Mouse (Mus musculus): ENCODE measurements at regions not wholly inside any gene's neighbourhood (a gene's known extent, or its start where the extent isn't known, plus 50 kb on each side); places are given as distances from the start of the nearest gene placed in this dataset.

- no peak for TF ChIP-seq CTCF (conservative IDR thresholded peaks at IDR 0.05)
- DNase-seq (ENCODE audit: low spot score in 2 of 2), result peak; percentile 32 to 35
Observed at GRCm38 (mm10) chr1:23649886-23650285, 111.7 kb upstream of the B3gat2 start.

GRCm38 (mm10) chr1:23653628-23654027 lies 107.9 kb upstream of the B3gat2 start:
- Histone ChIP-seq H3K27ac (no peak overlapping the region), H3K4me3 (no peak overlapping the region)

More at GRCm38 (mm10) chr1:23649886-23650285, 111.7 kb upstream of the B3gat2 start:
- Histone ChIP-seq H3K4me3 (no peak overlapping the region), H3K27ac (peak overlapping the region; percentile 43; the same call in 1 of the 2 replicates)

GRCm38 (mm10) chr1:23655768-23656167 lies 105.8 kb upstream of the B3gat2 start:
- Histone ChIP-seq H3K4me3 (no peak overlapping the region), H3K27ac (peak overlapping the region; percentile 71)
- DNase-seq (ENCODE audit: low spot score in 2 of 2), result no peak
- no peak for TF ChIP-seq CTCF (conservative IDR thresholded peaks at IDR 0.05)

More at GRCm38 (mm10) chr1:23653628-23654027, 107.9 kb upstream of the B3gat2 start:
- TF ChIP-seq CTCF (conservative IDR thresholded peaks at IDR 0.05), result no peak
- no peak for DNase-seq (ENCODE audit: low spot score in 2 of 2)

- Histone ChIP-seq H3K27ac (peak overlapping the region; percentile 71), H3K4me3 (peak overlapping the region; percentile 12; the same call in 1 of the 2 replicates)
- TF ChIP-seq CTCF (conservative IDR thresholded peaks at IDR 0.05), result no peak
- DNase-seq (ENCODE audit: low spot score in 2 of 2), result peak; percentile 41 to 54
Observed at GRCm38 (mm10) chr1:23656302-23656701, 105.3 kb upstream of the B3gat2 start.

GRCm38 (mm10) chr1:23656718-23657117 lies 104.8 kb upstream of the B3gat2 start:
- DNase-seq (ENCODE audit: low spot score in 2 of 2), result no peak
- no peak for TF ChIP-seq CTCF (conservative IDR thresholded peaks at IDR 0.05)
- Histone ChIP-seq H3K27ac (peak overlapping the region; percentile 71), H3K4me3 (no peak overlapping the region)

GRCm38 (mm10) chr1:23670514-23670913 lies 91.0 kb upstream of the B3gat2 start:
- Histone ChIP-seq H3K27ac (peak overlapping the region; percentile 36; the same call in 1 of the 2 replicates), H3K4me3 (no peak overlapping the region)
- no peak for DNase-seq (ENCODE audit: low spot score in 2 of 2)
- TF ChIP-seq CTCF (conservative IDR thresholded peaks at IDR 0.05), result no peak

- no peak overlapping the region for H3K4me3 ChIP-seq
- DNase-seq (ENCODE audit: low spot score in 2 of 2), result no peak
- H3K27ac ChIP-seq, result no peak overlapping the region
- TF ChIP-seq CTCF (conservative IDR thresholded peaks at IDR 0.05), result no peak
Observed at GRCm38 (mm10) chr1:23674357-23674756, 87.2 kb upstream of the B3gat2 start.

GRCm38 (mm10) chr1:23676301-23676700 lies 85.3 kb upstream of the B3gat2 start:
- no peak for TF ChIP-seq CTCF (conservative IDR thresholded peaks at IDR 0.05)
- DNase-seq (ENCODE audit: low spot score in 2 of 2), result no peak

GRCm38 (mm10) chr1:23689398-23689797 lies 72.2 kb upstream of the B3gat2 start:
- H3K4me3 ChIP-seq, result no peak overlapping the region
- no peak for DNase-seq (ENCODE audit: low spot score in 2 of 2)
- TF ChIP-seq CTCF (conservative IDR thresholded peaks at IDR 0.05), result no peak
- no peak overlapping the region for H3K27ac ChIP-seq

More at GRCm38 (mm10) chr1:23676301-23676700, 85.3 kb upstream of the B3gat2 start:
- H3K27ac ChIP-seq, result peak overlapping the region; percentile 41
- H3K4me3 ChIP-seq, result no peak overlapping the region

GRCm38 (mm10) chr1:23705489-23705888 lies 56.1 kb upstream of the B3gat2 start:
- Histone ChIP-seq H3K27ac (no peak overlapping the region), H3K4me3 (no peak overlapping the region)
- DNase-seq (ENCODE audit: low spot score in 2 of 2), result peak; percentile 60 to 71
- TF ChIP-seq CTCF (conservative IDR thresholded peaks at IDR 0.05), result peak; percentile 87

GRCm38 (mm10) chr1:23706450-23706849 lies 55.1 kb upstream of the B3gat2 start:
- H3K27ac ChIP-seq, result no peak overlapping the region
- no peak overlapping the region for H3K4me3 ChIP-seq
- DNase-seq (ENCODE audit: low spot score in 2 of 2), result no peak
- no peak for TF ChIP-seq CTCF (conservative IDR thresholded peaks at IDR 0.05)

All from layer of hippocampus, adult 2 months (tissue).